Mouse (Mus musculus): ENCODE measurements at regions not wholly inside any gene's neighbourhood (a gene's known extent, or its start where the extent isn't known, plus 50 kb on each side); places are given as distances from the start of the nearest gene placed in this dataset.
A peak's percentile ranks its signal among the peaks of the same experiment; 100 is the strongest.

- no peak for DNase-seq
Observed at GRCm38 (mm10) chr14:98937933-98938332, 56.2 kb downstream of the Rpl36a-ps1 start.

- no peak for DNase-seq
Observed at GRCm38 (mm10) chr14:98937373-98937772, 56.7 kb downstream of the Rpl36a-ps1 start.

GRCm38 (mm10) chr14:98933371-98933916 lies 60.7 kb downstream of the Rpl36a-ps1 start:
- no peak for DNase-seq

- peak; percentile 46 for DNase-seq
Observed at GRCm38 (mm10) chr14:98929276-98929675, 64.8 kb downstream of the Rpl36a-ps1 start.

- DNase-seq: no peak
Observed at GRCm38 (mm10) chr14:98908234-98908633, 85.9 kb downstream of the Rpl36a-ps1 start.

- DNase-seq: no peak
Observed at GRCm38 (mm10) chr14:98898876-98899275, 95.2 kb downstream of the Rpl36a-ps1 start.

GRCm38 (mm10) chr14:98897390-98897789 lies 96.7 kb downstream of the Rpl36a-ps1 start:
- no peak for DNase-seq

- DNase-seq: no peak
Observed at GRCm38 (mm10) chr14:98895933-98896332, 98.2 kb downstream of the Rpl36a-ps1 start.

- DNase-seq: no peak
Observed at GRCm38 (mm10) chr14:98892670-98893069, 101.4 kb downstream of the Rpl36a-ps1 start.

GRCm38 (mm10) chr14:98891252-98891947 lies 102.7 kb downstream of the Rpl36a-ps1 start:
- no peak for DNase-seq

GRCm38 (mm10) chr14:98887588-98887987 lies 106.5 kb downstream of the Rpl36a-ps1 start:
- no peak for DNase-seq

GRCm38 (mm10) chr14:98886982-98887381 lies 107.1 kb downstream of the Rpl36a-ps1 start:
- no peak for DNase-seq

GRCm38 (mm10) chr14:98882586-98882985 lies 111.5 kb downstream of the Rpl36a-ps1 start:
- no peak for DNase-seq

GRCm38 (mm10) chr14:98877956-98878355 lies 116.2 kb downstream of the Rpl36a-ps1 start:
- no peak for DNase-seq

- DNase-seq: no peak
Observed at GRCm38 (mm10) chr14:98873446-98873845, 120.7 kb downstream of the Rpl36a-ps1 start.

- DNase-seq: no peak
Observed at GRCm38 (mm10) chr14:98869888-98870287, 124.2 kb downstream of the Rpl36a-ps1 start.

GRCm38 (mm10) chr14:98866880-98867279 lies 127.2 kb downstream of the Rpl36a-ps1 start:
- no peak for DNase-seq

GRCm38 (mm10) chr14:98864001-98864400 lies 130.1 kb downstream of the Rpl36a-ps1 start:
- DNase-seq: no peak

- no peak for DNase-seq
Observed at GRCm38 (mm10) chr14:98863598-98863997, 130.5 kb downstream of the Rpl36a-ps1 start.

GRCm38 (mm10) chr14:98862095-98862735 lies 131.9 kb downstream of the Rpl36a-ps1 start:
- DNase-seq: no peak

- DNase-seq: no peak
Observed at GRCm38 (mm10) chr14:98858801-98859200, 135.3 kb downstream of the Rpl36a-ps1 start.

- DNase-seq: no peak
Observed at GRCm38 (mm10) chr14:98848500-98848899, 145.6 kb downstream of the Rpl36a-ps1 start.

GRCm38 (mm10) chr14:98844221-98844620 lies 149.9 kb downstream of the Rpl36a-ps1 start:
- DNase-seq: no peak

- no peak for DNase-seq
Observed at GRCm38 (mm10) chr14:98834316-98834715, 159.8 kb downstream of the Rpl36a-ps1 start.

All from lung, postnatal 36 days (tissue).